Mouse (Mus musculus): ENCODE measurements around the gene Lst1.

GRCm38 (mm10) chr17:35162121-35162520, 26.1 kb downstream of the Lst1 start:
- TF ChIP-seq GATA1 (IDR thresholded peaks at IDR 0.05; ENCODE audit: borderline replicate concordance, low read length): no peak
- TF ChIP-seq FLI1 (IDR thresholded peaks at IDR 0.05; ENCODE audit: low read length): no peak

Data from megakaryocyte, embryonic 14.5 days (primary cell).